Mouse (Mus musculus): Measurements from ENCODE around the gene Bub1b. TPM values are rescaled to one million over a fixed set of nuclear protein-coding genes. Genes with fewer than 3 reads are reported as not detected.

Gene Bub1b
- 1 to 10 TPM; 7.3 to 8.0 TPM for total RNA-seq (2023)

GRCm38 (mm10) chr2:118597673-118598568 is at the start of gene Bub1b:
TSS of gene Bub1b (plus strand) at chr2:118598211.

GRCm38 (mm10) chr2:118549507-118550473 is 48.2 kb upstream of the Bub1b start, which contains the start of gene Bmf:
TSS of gene Bmf (minus strand) at chr2:118549687.

GRCm38 (mm10) chr2:118662902-118663803 is 65.1 kb downstream of the Bub1b start, which contains the start of gene Pak6:
TSS of gene Pak6 (plus strand) at chr2:118663303.

Other genes with a start within 250 kb of the Bub1b start
- gene Gpr176, start 224.8 kb upstream of the Bub1b start, total RNA-seq (2023): not detected
- 10 to 100 TPM; 28.3 to 30.5 TPM for gene Eif2ak4, start 209.6 kb upstream of the Bub1b start, total RNA-seq (2023)
- 100 to 1,000 TPM in 1 of 2 experiments, 10 to 100 TPM in 1; 96.6 to 101 TPM for gene Srp14, start 118.5 kb upstream of the Bub1b start, total RNA-seq (2023)
- gene Bmf, start 48.5 kb upstream of the Bub1b start, total RNA-seq (2023): 10 to 100 TPM; 52.0 to 57.8 TPM
- not detected for gene Pak6, start 65.1 kb downstream of the Bub1b start, total RNA-seq (2023)
- under 1 TPM; 0.09 to 0.26 TPM for gene Ankrd63, start 105.8 kb downstream of the Bub1b start, total RNA-seq (2023)
- gene Plcb2, start 130.2 kb downstream of the Bub1b start, total RNA-seq (2023): 10 to 100 TPM; 73.3 to 84.3 TPM
- gene Inafm2, start 147.5 kb downstream of the Bub1b start, total RNA-seq (2023): 10 to 100 TPM; 21.7 to 21.9 TPM
- gene Ccdc9b, start 164.4 kb downstream of the Bub1b start, total RNA-seq (2023): under 1 TPM; 0.52 to 0.81 TPM
- not detected for gene Phgr1, start 174.6 kb downstream of the Bub1b start, total RNA-seq (2023)
- gene Disp2, start 181.5 kb downstream of the Bub1b start, total RNA-seq (2023): not detected
- 1 to 10 TPM; 5.0 to 7.1 TPM for gene Knstrn, start 215.8 kb downstream of the Bub1b start, total RNA-seq (2023)